Mouse (Mus musculus): ENCODE results near the gene Dmbt1.

DNA sequence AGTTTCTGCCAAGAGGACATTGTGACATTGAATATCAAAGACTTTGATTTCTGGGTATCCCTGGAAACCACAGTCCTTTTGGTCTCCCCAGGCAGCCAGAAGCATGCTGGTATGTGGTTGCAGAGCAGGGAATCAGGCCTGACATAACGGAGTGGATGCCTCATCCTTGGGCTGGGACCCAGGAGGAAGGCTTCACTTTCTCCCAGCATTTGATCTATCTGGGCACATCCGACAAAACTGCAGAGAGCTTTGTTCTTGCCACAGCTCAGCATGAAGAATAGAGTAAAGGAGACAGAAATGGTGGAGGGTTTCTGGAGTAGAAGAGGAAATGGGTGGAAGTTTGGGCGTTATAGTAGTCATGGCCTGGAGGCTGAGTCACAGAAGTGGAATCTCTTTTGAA lies 101.3 kb downstream of the Dmbt1 start:
- TF ChIP-seq POLR2AphosphoS5 (IDR thresholded peaks at IDR 0.05; ENCODE audit: borderline replicate concordance, low read depth, low read length) (no peak), KAT2A (conservative IDR thresholded peaks at IDR 0.05; ENCODE audit: low read depth, low read length) (no peak), UBTF (IDR thresholded peaks at IDR 0.05; ENCODE audit: borderline replicate concordance, insufficient read depth, low read depth, low read length) (no peak), CTCF (IDR thresholded peaks at IDR 0.05 in 2 of 3, conservative IDR thresholded peaks at IDR 0.05 in 1 of 3; ENCODE audit: control insufficient read depth in 1 of 3, insufficient read depth in 1 of 3, low read depth in 2 of 3, low read length in 3 of 3, poor library complexity in 1 of 3, severe bottlenecking in 1 of 3) (no peak), MEF2A (IDR thresholded peaks at IDR 0.05; ENCODE audit: extremely low read depth, insufficient replicate concordance, low read depth, low read length, poor library complexity, severe bottlenecking) (no peak)
